Mouse (Mus musculus): ENCODE data around the gene Pdcd4. TPM values are rescaled to one million over a fixed set of nuclear protein-coding genes. Genes with fewer than 3 reads are reported as not detected.
A peak's percentile ranks its signal among the peaks of the same experiment; 100 is the strongest.

The Pdcd4 gene
- polyA plus RNA-seq, 1 experiment from 2014 or later = 62.0 TPM

DNA sequence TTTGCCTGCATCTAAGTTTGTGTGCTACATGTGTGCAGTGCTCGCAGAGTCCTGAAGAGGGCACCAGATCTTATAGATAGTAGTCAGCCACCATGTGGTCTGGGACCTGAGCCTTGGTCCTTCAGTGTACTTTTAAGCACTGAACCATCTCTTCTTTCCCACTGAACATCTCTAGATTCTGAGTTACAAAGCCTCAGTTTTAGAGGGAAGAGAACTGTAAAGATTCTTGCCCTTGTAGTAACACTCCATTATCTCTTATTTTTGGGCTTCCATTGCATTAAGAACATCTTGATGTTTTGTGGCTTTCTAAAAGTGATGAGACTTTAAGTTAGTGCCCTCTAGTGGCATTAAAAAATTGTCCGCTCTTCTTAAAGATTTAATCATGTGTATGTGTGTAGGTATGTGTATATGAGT lies 33.3 kb downstream of the Pdcd4 start:
- H3K4me3 ChIP-seq (ENCODE audit: low read depth, low read length) = no peak overlapping the region
- ATAC-seq (ENCODE audit: insufficient read depth, low FRiP score, low TSS enrichment) (no peak), DNase-seq (ENCODE audit: low spot score) (peak; percentile 14)
- H3K4me2 ChIP-seq (ENCODE audit: low read depth) = no peak overlapping the region
- no peaks in the 10 kb centered on the region for H3K4me1 ChIP-seq (ENCODE audit: control insufficient read depth, insufficient read depth, low read length)
- 90% methylated on average over 2 of the region's 2 CpGs for WGBS
- H3K27ac ChIP-seq (ENCODE audit: low read depth, low read length) = no peak overlapping the region
- no peak overlapping the region for H3K9ac ChIP-seq (ENCODE audit: low read length)
- H3K36me3 ChIP-seq (ENCODE audit: control insufficient read depth, insufficient read depth, low read length) = no peaks in the 10 kb centered on the region
- no peaks in the 10 kb centered on the region for H3K9me3 ChIP-seq (ENCODE audit: control insufficient read depth, low read length)
- H3K27me3 ChIP-seq (ENCODE audit: control insufficient read depth, insufficient read depth, low read length) = no peaks in the 10 kb centered on the region

DNA sequence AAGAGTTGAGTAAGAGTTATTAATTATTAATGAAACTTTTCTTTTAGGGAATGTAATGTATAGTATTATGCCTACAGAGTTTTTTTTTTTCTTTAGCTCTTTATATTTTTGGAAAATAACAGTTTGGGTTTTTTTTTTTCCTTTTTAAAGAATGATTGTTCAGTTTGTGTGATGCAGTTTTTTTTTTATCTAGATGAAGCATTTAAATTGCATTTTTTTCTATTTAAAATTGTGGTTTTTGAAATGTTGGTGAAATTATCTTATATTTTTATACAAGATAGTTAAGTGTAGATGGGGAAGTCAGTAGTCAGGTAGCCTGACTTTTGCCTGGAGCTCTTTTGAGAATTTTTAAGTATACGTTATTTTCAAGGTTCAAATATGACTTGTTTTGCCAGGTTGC lies 34.7 kb downstream of the Pdcd4 start:
- no peak for ATAC-seq (ENCODE audit: insufficient read depth, low FRiP score, low TSS enrichment)
- H3K27me3 ChIP-seq (ENCODE audit: control insufficient read depth, insufficient read depth, low read length) = no peaks in the 10 kb centered on the region

DNA sequence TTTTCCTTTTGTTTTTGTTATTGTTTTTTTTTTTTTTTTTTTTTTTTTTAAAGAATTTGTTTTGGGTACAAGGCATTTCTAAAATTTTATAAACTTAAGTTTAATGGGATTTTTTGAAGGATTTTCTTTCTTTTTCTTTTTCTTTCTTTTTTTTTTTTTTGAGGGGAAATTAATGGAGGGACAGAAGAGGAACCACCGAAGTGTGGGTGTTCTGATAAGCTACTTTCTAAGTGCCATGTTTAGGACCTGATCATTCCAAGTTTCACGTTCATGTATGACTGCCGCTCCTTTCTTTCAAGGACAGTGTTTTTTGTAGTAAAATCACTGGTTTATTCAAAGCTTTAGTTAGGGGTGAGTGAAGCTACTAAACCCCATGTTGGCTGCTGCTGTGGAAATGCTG lies 37.2 kb downstream of the Pdcd4 start:
- Histone ChIP-seq H3K9me3 (ENCODE audit: control insufficient read depth, low read length) (no peaks in the 10 kb centered on the region), H3K36me3 (ENCODE audit: control insufficient read depth, insufficient read depth, low read length) (peaks cover 2% of the 10 kb centered on the region; the same call in 1 of the 2 replicates), H3K4me1 (ENCODE audit: control insufficient read depth, insufficient read depth, low read length) (no peaks in the 10 kb centered on the region), H3K27ac (ENCODE audit: low read depth, low read length) (no peak overlapping the region), H3K4me2 (ENCODE audit: low read depth) (no peak overlapping the region), H3K9ac (ENCODE audit: low read length) (no peak overlapping the region), H3K4me3 (ENCODE audit: low read depth, low read length) (no peak overlapping the region), H3K27me3 (ENCODE audit: control insufficient read depth, insufficient read depth, low read length) (no peaks in the 10 kb centered on the region)
- DNase-seq (ENCODE audit: low spot score) = no peak
- ATAC-seq (ENCODE audit: insufficient read depth, low FRiP score, low TSS enrichment) = no peak
- WGBS = 97% methylated on average over 3 of the region's 3 CpGs

More for the DNA sequence above, 34.7 kb downstream of the Pdcd4 start:
- Histone ChIP-seq H3K4me1 (ENCODE audit: control insufficient read depth, insufficient read depth, low read length) (no peaks in the 10 kb centered on the region), H3K4me3 (ENCODE audit: low read depth, low read length) (no peak overlapping the region), H3K36me3 (ENCODE audit: control insufficient read depth, insufficient read depth, low read length) (no peaks in the 10 kb centered on the region; the same call in 1 of the 2 replicates), H3K27ac (ENCODE audit: low read depth, low read length) (no peak overlapping the region), H3K4me2 (ENCODE audit: low read depth) (no peak overlapping the region), H3K9me3 (ENCODE audit: control insufficient read depth, low read length) (no peaks in the 10 kb centered on the region), H3K9ac (ENCODE audit: low read length) (no peak overlapping the region)
- WGBS = 94% methylated on average over 1 of the region's 1 CpGs
- no peak for DNase-seq (ENCODE audit: low spot score)

DNA sequence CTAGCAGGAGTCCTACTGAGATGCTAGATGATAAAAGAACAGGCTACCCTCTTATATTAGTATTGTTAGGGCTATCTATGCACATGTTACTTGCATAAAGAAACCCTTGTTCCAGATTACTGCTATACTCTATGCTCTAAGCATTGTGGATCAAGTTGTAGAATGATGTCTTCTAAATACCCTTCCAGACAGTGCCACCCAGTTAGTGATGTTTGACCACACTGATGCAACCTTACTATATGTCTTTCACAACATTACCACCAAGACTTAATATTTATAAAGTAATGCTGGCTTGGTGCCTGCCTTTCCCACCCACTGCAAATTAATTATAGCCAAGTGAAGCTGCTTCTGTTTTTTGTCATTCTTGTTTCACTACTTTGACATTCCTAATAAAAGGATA lies 41.0 kb downstream of the Pdcd4 start:
- Histone ChIP-seq H3K4me1 (ENCODE audit: control insufficient read depth, insufficient read depth, low read length) (no peaks in the 10 kb centered on the region), H3K27me3 (ENCODE audit: control insufficient read depth, insufficient read depth, low read length) (no peaks in the 10 kb centered on the region), H3K27ac (ENCODE audit: low read depth, low read length) (no peak overlapping the region), H3K9me3 (ENCODE audit: control insufficient read depth, low read length) (no peaks in the 10 kb centered on the region), H3K36me3 (ENCODE audit: control insufficient read depth, insufficient read depth, low read length) (peaks cover 2% of the 10 kb centered on the region; the same call in 1 of the 2 replicates), H3K4me2 (ENCODE audit: low read depth) (no peak overlapping the region), H3K9ac (ENCODE audit: low read length) (no peak overlapping the region), H3K4me3 (ENCODE audit: low read depth, low read length) (no peak overlapping the region)
- DNase-seq (ENCODE audit: low spot score) (no peak), ATAC-seq (ENCODE audit: insufficient read depth, low FRiP score, low TSS enrichment) (no peak)

DNA sequence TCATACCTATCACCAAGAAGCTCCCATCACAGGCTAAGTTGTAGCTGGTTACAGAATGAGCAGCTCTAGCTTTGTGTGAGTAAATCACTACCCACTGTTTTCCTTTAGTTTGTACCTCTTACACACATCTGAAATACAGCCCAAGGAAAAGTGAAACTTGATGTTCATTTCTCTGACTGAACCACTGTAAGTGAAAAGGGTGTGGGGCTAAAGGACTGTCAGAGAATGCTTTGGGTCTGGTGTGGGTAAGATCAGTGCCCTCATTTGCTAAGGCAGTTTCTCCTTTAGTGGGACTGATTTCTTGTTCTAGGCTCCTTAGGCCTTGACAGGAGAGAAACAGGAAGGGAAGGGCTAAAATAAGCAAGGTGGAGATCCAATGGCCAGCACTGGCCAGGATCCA lies 42.0 kb downstream of the Pdcd4 start:
- ATAC-seq (ENCODE audit: insufficient read depth, low FRiP score, low TSS enrichment) (no peak), DNase-seq (ENCODE audit: low spot score) (no peak)
- H3K27ac ChIP-seq (ENCODE audit: low read depth, low read length) = no peak overlapping the region
- H3K4me2 ChIP-seq (ENCODE audit: low read depth) = no peak overlapping the region
- no peaks in the 10 kb centered on the region for H3K9me3 ChIP-seq (ENCODE audit: control insufficient read depth, low read length)
- H3K4me1 ChIP-seq (ENCODE audit: control insufficient read depth, insufficient read depth, low read length) = no peaks in the 10 kb centered on the region
- H3K9ac ChIP-seq (ENCODE audit: low read length) = no peak overlapping the region
- H3K27me3 ChIP-seq (ENCODE audit: control insufficient read depth, insufficient read depth, low read length) = no peaks in the 10 kb centered on the region
- peaks cover 2% of the 10 kb centered on the region; the same call in 1 of the 2 replicates for H3K36me3 ChIP-seq (ENCODE audit: control insufficient read depth, insufficient read depth, low read length)
- H3K4me3 ChIP-seq (ENCODE audit: low read depth, low read length) = no peak overlapping the region

DNA sequence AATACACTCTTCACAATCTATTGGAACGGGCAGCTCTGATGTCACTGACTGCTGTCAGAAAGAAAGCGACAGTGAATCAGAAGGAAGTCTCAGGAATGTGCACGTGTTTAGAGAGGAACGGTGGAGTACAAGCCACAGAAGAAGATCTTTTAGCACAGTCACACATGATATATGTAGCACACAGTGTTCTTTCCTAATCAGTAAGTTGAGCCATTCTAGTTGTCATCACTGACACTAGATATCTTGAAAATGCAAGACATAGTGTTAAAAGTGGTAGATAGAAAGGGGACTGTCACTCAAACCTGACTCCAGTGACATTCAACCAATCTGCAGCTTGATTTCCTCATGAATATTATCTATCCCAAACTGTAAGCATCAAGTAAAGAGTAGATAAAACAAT lies 47.4 kb downstream of the Pdcd4 start:
- Histone ChIP-seq H3K9ac (ENCODE audit: low read length) (no peak overlapping the region), H3K4me3 (ENCODE audit: low read depth, low read length) (no peak overlapping the region), H3K27ac (ENCODE audit: low read depth, low read length) (no peak overlapping the region), H3K4me1 (ENCODE audit: control insufficient read depth, insufficient read depth, low read length) (no peaks in the 10 kb centered on the region; the same call in 1 of the 2 replicates), H3K9me3 (ENCODE audit: control insufficient read depth, low read length) (no peaks in the 10 kb centered on the region), H3K27me3 (ENCODE audit: control insufficient read depth, insufficient read depth, low read length) (no peaks in the 10 kb centered on the region), H3K36me3 (ENCODE audit: control insufficient read depth, insufficient read depth, low read length) (no peaks in the 10 kb centered on the region), H3K4me2 (ENCODE audit: low read depth) (no peak overlapping the region)
- DNase-seq (ENCODE audit: low spot score) (no peak), ATAC-seq (ENCODE audit: insufficient read depth, low FRiP score, low TSS enrichment) (no peak)
- WGBS = 92% methylated on average over 4 of the region's 4 CpGs

DNA sequence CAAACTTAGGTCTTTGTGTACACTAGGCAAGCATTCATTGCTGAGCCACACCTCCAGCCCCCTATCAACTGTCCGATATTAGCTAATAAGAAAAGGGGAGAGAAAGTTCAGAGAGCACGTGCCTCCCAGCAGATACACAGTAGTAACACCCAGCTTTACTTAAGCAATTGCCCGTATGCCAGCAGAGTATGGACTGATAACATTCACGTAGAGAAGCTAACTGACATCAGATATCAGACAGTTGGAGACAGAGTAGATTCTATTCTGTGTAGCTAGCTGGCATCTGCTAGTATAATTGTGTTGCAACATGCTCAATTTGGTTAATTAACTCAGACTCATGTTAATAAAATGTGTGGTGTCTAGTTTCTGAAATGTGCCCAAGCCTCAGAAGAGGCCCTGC lies 49.1 kb downstream of the Pdcd4 start:
- Histone ChIP-seq H3K36me3 (ENCODE audit: control insufficient read depth, insufficient read depth, low read length) (no peaks in the 10 kb centered on the region), H3K4me3 (ENCODE audit: low read depth, low read length) (no peak overlapping the region), H3K4me1 (ENCODE audit: control insufficient read depth, insufficient read depth, low read length) (no peaks in the 10 kb centered on the region; the same call in 1 of the 2 replicates), H3K9ac (ENCODE audit: low read length) (no peak overlapping the region), H3K27ac (ENCODE audit: low read depth, low read length) (no peak overlapping the region), H3K9me3 (ENCODE audit: control insufficient read depth, low read length) (no peaks in the 10 kb centered on the region), H3K4me2 (ENCODE audit: low read depth) (no peak overlapping the region), H3K27me3 (ENCODE audit: control insufficient read depth, insufficient read depth, low read length) (no peaks in the 10 kb centered on the region)
- WGBS = 84% methylated on average over 4 of the region's 4 CpGs
- DNase-seq (ENCODE audit: low spot score) (no peak), ATAC-seq (ENCODE audit: insufficient read depth, low FRiP score, low TSS enrichment) (no peak)

DNA sequence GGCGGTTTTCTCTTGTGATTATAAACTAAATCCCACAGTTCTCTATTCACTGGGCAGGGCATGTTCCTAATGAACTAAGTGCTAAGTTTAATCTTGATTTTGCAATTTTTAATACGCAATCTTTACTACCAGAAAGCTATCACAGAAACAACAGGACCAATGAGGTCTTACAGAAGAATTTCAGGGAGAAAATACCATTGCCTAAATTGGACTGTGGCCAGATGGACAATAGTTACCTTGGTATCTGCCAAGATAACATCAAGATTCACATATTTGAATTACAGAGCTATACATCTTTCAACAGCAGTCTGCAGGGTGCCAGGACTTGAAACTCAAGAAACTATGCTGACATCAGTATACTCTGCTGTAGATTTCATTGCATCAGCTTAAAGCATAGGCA lies 50.3 kb downstream of the Pdcd4 start:
- Histone ChIP-seq H3K9ac (ENCODE audit: low read length) (no peak overlapping the region), H3K9me3 (ENCODE audit: control insufficient read depth, low read length) (no peaks in the 10 kb centered on the region), H3K27ac (ENCODE audit: low read depth, low read length) (no peak overlapping the region), H3K4me2 (ENCODE audit: low read depth) (no peak overlapping the region), H3K27me3 (ENCODE audit: control insufficient read depth, insufficient read depth, low read length) (no peaks in the 10 kb centered on the region), H3K4me1 (ENCODE audit: control insufficient read depth, insufficient read depth, low read length) (no peaks in the 10 kb centered on the region; the same call in 1 of the 2 replicates), H3K36me3 (ENCODE audit: control insufficient read depth, insufficient read depth, low read length) (no peaks in the 10 kb centered on the region), H3K4me3 (ENCODE audit: low read depth, low read length) (no peak overlapping the region)
- no peak for DNase-seq (ENCODE audit: low spot score)
- no peak for ATAC-seq (ENCODE audit: insufficient read depth, low FRiP score, low TSS enrichment)
- 92% methylated on average over 2 of the region's 2 CpGs for WGBS

DNA sequence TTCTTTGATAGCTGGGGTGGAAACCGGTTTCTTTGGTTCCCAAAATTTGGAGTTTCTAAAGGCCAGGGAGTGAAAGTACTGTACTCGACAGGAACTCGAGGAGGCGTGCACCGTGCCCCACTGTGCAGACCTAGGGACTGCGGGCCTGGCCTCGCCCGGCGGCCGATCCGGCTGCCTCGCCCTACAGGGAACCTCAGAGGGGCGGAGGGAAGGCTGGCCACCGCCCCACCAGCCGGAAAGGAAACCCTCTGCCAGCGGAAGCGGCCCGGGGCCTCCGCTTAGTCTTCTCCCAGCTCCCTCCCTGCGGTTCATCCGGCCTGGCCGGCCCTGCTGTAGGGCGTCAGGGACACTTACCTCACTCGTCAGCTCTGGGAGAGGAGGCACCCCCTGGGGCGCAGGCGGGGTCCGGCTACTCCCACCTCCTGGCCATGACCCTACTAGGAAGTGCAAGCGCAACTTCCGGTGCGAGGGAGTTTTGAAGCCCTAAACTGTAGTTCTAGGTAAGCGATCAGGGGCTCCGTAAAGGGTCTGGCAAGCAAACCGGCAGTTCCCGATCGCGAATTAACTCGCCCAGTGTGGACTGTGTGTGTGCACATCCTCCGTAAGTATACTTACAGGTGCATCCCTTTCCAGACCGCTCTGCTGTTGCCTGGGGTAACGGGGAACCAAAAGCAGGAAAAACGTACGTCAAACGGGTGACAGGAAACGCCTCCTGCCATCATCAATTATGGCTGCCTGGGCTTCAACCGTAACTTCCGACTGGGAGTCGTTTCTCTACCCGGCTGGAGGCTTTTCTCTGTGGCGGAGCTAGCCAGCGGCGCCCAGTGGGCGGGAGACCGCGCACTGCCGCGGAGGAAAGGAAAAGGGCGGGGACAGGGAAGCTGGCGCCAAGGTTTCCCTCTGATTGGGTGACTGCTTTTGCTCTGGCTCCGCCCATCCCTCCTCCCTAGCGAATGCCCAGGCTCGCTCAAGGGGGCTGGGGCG lies 52.1 kb downstream of the Pdcd4 start, which contains the start of the genes Shoc2 and Bbip1:
Gene Shoc2 (plus strand): TSS at position 505 of the 984 bp plus-strand sequence.
Gene Bbip1 (minus strand): TSS at position 826 of the 984 bp plus-strand sequence.
- no peaks in the 10 kb centered on the region; the same call in 1 of the 2 replicates for H3K4me1 ChIP-seq (ENCODE audit: control insufficient read depth, insufficient read depth, low read length)
- peak within 1 kb of the TSS; percentile 96 for H3K27ac ChIP-seq (ENCODE audit: low read depth, low read length)
- peak within 1 kb of the TSS; percentile 96 for H3K4me3 ChIP-seq (ENCODE audit: low read depth, low read length)
- peak; percentile 99 for DNase-seq (ENCODE audit: low spot score)
- H3K27me3 ChIP-seq (ENCODE audit: control insufficient read depth, insufficient read depth, low read length) = no peaks in the 10 kb centered on the region
- ATAC-seq (ENCODE audit: insufficient read depth, low FRiP score, low TSS enrichment) = peak; percentile 93
- under 1% methylated on average over 60 of the region's 62 CpGs for WGBS
- H3K9me3 ChIP-seq (ENCODE audit: control insufficient read depth, low read length) = no peaks in the 10 kb centered on the region
- no peaks in the 10 kb centered on the region for H3K36me3 ChIP-seq (ENCODE audit: control insufficient read depth, insufficient read depth, low read length)
- peak within 1 kb of the TSS; percentile 56 for H3K4me2 ChIP-seq (ENCODE audit: low read depth)
- peak within 1 kb of the TSS; percentile 91 for H3K9ac ChIP-seq (ENCODE audit: low read length)
